Mouse (Mus musculus) cerebellum, adult 9-10 months (tissue): ENCODE results near the gene Tprn.
A peak's percentile ranks its signal among the peaks of the same experiment; 100 is the strongest.

Experiments
- DNase-seq: peaks from one replicate; pipeline ENCODE4 v3.0.0; 2022

Tprn gene

GRCm38 (mm10) chr2:25262291-25262767, at the start of gene Tprn:
TSS of gene Tprn (plus strand) at chr2:25262618.
- DNase-seq, result peak; percentile 99

- no peak for DNase-seq
Observed at GRCm38 (mm10) chr2:25213266-25213865, 49.1 kb upstream of the Tprn start.

- DNase-seq, result no peak
Observed at GRCm38 (mm10) chr2:25214444-25214843, 48.0 kb upstream of the Tprn start, which contains the start of gene Stpg3. TSS of gene Stpg3 (minus strand) at chr2:25214637.

- DNase-seq, result no peak
Observed at GRCm38 (mm10) chr2:25217666-25218065, 44.8 kb upstream of the Tprn start.

GRCm38 (mm10) chr2:25218445-25218844, 44.0 kb upstream of the Tprn start, which contains the start of gene Fam166a:
TSS of gene Fam166a (plus strand) at chr2:25218745.
- no peak for DNase-seq

- DNase-seq, result no peak
Observed at GRCm38 (mm10) chr2:25221331-25221772, 41.1 kb upstream of the Tprn start.

GRCm38 (mm10) chr2:25223681-25224491, 38.5 kb upstream of the Tprn start:
- DNase-seq, result peak; percentile 79

- DNase-seq, result no peak
Observed at GRCm38 (mm10) chr2:25224492-25224765, 38.0 kb upstream of the Tprn start, which contains the start of gene Tubb4b. TSS of gene Tubb4b (minus strand) at chr2:25224702.

GRCm38 (mm10) chr2:25224766-25225752, 37.4 kb upstream of the Tprn start:
- DNase-seq, result peak; percentile 100

GRCm38 (mm10) chr2:25225811-25226379, 36.5 kb upstream of the Tprn start:
- DNase-seq, result peak; percentile 55

- DNase-seq, result no peak
Observed at GRCm38 (mm10) chr2:25226864-25227263, 35.6 kb upstream of the Tprn start.

- peak; percentile 51 for DNase-seq
Observed at GRCm38 (mm10) chr2:25227406-25227805, 35.0 kb upstream of the Tprn start.

GRCm38 (mm10) chr2:25228431-25228889, 34.0 kb upstream of the Tprn start:
- peak; percentile 93 for DNase-seq

- no peak for DNase-seq
Observed at GRCm38 (mm10) chr2:25228995-25229530, 33.4 kb upstream of the Tprn start.

GRCm38 (mm10) chr2:25229582-25229981, 32.8 kb upstream of the Tprn start:
- no peak for DNase-seq

GRCm38 (mm10) chr2:25230581-25230980, 31.8 kb upstream of the Tprn start:
- no peak for DNase-seq

- no peak for DNase-seq
Observed at GRCm38 (mm10) chr2:25231038-25231437, 31.4 kb upstream of the Tprn start.

- DNase-seq, result no peak
Observed at GRCm38 (mm10) chr2:25233421-25233820, 29.0 kb upstream of the Tprn start.

GRCm38 (mm10) chr2:25234050-25234449, 28.4 kb upstream of the Tprn start, which contains the start of gene Slc34a3:
TSS of gene Slc34a3 (minus strand) at chr2:25234364.
- DNase-seq, result no peak

- DNase-seq, result no peak
Observed at GRCm38 (mm10) chr2:25234551-25235220, 27.7 kb upstream of the Tprn start.

GRCm38 (mm10) chr2:25236614-25237013, 25.8 kb upstream of the Tprn start, which contains the start of gene Rnf224:
TSS of gene Rnf224 (minus strand) at chr2:25236787.
- no peak for DNase-seq
